Mouse (Mus musculus): ENCODE data around the gene Gm20388. TPM values are rescaled to one million over a fixed set of nuclear protein-coding genes. Genes with fewer than 3 reads are reported as not detected.

Gene Gm20388
- polyA plus RNA-seq, 1 experiment from 2014 or later, result 8.3 TPM

GRCm38 (mm10) chr8:122336251-122336910, 2425.7 kb downstream of the Gm20388 start:
- H3K9me3 ChIP-seq (ENCODE audit: control insufficient read depth, low read length), result no peaks in the 10 kb centered on the region
- 14% methylated on average over 80 of the region's 81 CpGs for WGBS
- H3K27me3 ChIP-seq (replicated peaks; ENCODE audit: control insufficient read depth, insufficient read depth, low read length), result peaks cover 35% of the 10 kb centered on the region
- no peak overlapping the region for H3K27ac ChIP-seq (ENCODE audit: low read depth)
- peak overlapping the region; percentile 27; the same call in 1 of the 2 replicates for H3K9ac ChIP-seq (ENCODE audit: low read length)
- H3K4me1 ChIP-seq (replicated peaks; ENCODE audit: control insufficient read depth, insufficient read depth, low read length), result peaks cover 1% of the 10 kb centered on the region; the same call in 1 of the 2 replicates
- H3K4me3 ChIP-seq (ENCODE audit: low read depth, low read length), result peak overlapping the region; percentile 41
- H3K4me2 ChIP-seq (ENCODE audit: low read length), result peak overlapping the region; percentile 63
- no peak for DNase-seq (ENCODE audit: low spot score)
- ATAC-seq (replicated peaks; ENCODE audit: low FRiP score, low TSS enrichment, low read depth), result peak; percentile 61
- peaks cover 35% of the 10 kb centered on the region; the same call in 1 of the 2 replicates for H3K36me3 ChIP-seq (ENCODE audit: control insufficient read depth, insufficient read depth, low read length)

GRCm38 (mm10) chr8:122338852-122339251, 2428.2 kb downstream of the Gm20388 start:
- Histone ChIP-seq H3K4me1 (replicated peaks; ENCODE audit: control insufficient read depth, insufficient read depth, low read length) (peaks cover 15% of the 10 kb centered on the region), H3K4me3 (ENCODE audit: low read depth, low read length) (no peak overlapping the region), H3K36me3 (ENCODE audit: control insufficient read depth, insufficient read depth, low read length) (peaks cover 32% of the 10 kb centered on the region; the same call in 1 of the 2 replicates), H3K4me2 (ENCODE audit: low read length) (no peak overlapping the region), H3K27ac (ENCODE audit: low read depth) (no peak overlapping the region), H3K9ac (ENCODE audit: low read length) (no peak overlapping the region), H3K9me3 (ENCODE audit: control insufficient read depth, low read length) (no peaks in the 10 kb centered on the region), H3K27me3 (replicated peaks; ENCODE audit: control insufficient read depth, insufficient read depth, low read length) (peaks cover 43% of the 10 kb centered on the region)
- DNase-seq (ENCODE audit: low spot score) (no peak), ATAC-seq (replicated peaks; ENCODE audit: low FRiP score, low TSS enrichment, low read depth) (no peak)
- 56% methylated on average over 6 of the region's 6 CpGs for WGBS

DNA sequence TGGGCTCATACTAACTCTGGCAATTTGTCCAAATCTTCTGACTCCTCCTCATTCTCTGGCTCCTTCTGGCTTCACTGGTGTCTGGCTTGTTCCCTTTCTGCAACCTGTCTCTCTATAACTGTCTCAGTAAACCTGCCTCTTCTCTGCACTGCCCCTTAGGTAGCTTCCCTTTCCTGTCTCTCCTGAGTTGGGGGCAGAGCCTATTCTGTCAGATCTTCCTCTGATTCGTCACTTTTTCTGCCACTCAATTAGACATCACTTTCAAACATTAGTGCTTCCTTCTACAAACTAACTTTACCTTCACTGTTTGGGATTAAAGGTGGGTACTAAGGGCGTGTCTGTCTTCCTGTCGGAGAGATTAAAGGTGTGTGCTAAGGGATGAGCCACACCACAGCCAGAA, 2430.1 kb downstream of the Gm20388 start:
- Histone ChIP-seq H3K4me1 (replicated peaks; ENCODE audit: control insufficient read depth, insufficient read depth, low read length) (peaks cover 19% of the 10 kb centered on the region), H3K36me3 (ENCODE audit: control insufficient read depth, insufficient read depth, low read length) (0 out of 2 replicates have a peak, but pooled peaks cover 21% of the 10 kb centered on the region), H3K27ac (ENCODE audit: low read depth) (no peak overlapping the region), H3K27me3 (replicated peaks; ENCODE audit: control insufficient read depth, insufficient read depth, low read length) (peaks cover 37% of the 10 kb centered on the region), H3K9me3 (ENCODE audit: control insufficient read depth, low read length) (no peaks in the 10 kb centered on the region), H3K4me2 (ENCODE audit: low read length) (no peak overlapping the region), H3K9ac (ENCODE audit: low read length) (no peak overlapping the region), H3K4me3 (ENCODE audit: low read depth, low read length) (no peak overlapping the region)
- ATAC-seq (replicated peaks; ENCODE audit: low FRiP score, low TSS enrichment, low read depth), result no peak
- 89% methylated on average over 3 of the region's 3 CpGs for WGBS
- DNase-seq (ENCODE audit: low spot score), result no peak

DNA sequence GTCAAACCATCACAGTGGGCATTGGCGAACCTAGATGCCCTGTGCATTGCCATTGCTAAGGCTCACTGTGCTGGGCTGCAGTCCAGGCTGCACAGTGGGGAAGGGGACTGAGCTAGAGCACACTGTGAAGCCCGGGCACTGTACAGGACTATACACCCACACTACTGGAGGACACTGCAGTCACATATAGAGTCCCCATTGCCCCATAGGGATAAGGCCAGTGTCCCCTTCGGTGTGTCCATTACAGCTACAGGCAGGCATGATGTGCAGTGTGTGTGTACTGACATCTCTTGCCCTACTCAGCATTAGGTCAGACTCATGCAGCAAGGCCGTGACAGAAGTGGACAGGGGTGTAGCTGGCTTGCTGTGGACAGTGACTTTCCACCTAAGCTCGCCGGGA, 2431.1 kb downstream of the Gm20388 start:
- ATAC-seq (replicated peaks; ENCODE audit: low FRiP score, low TSS enrichment, low read depth), result no peak
- DNase-seq (ENCODE audit: low spot score), result no peak
- 0 out of 2 replicates have a peak, but pooled peaks cover 16% of the 10 kb centered on the region for H3K36me3 ChIP-seq (ENCODE audit: control insufficient read depth, insufficient read depth, low read length)
- H3K27ac ChIP-seq (ENCODE audit: low read depth), result no peak overlapping the region
- no peak overlapping the region for H3K4me3 ChIP-seq (ENCODE audit: low read depth, low read length)
- H3K4me2 ChIP-seq (ENCODE audit: low read length), result no peak overlapping the region
- no peaks in the 10 kb centered on the region for H3K9me3 ChIP-seq (ENCODE audit: control insufficient read depth, low read length)
- 82% methylated on average over 6 of the region's 6 CpGs for WGBS
- peaks cover 19% of the 10 kb centered on the region for H3K4me1 ChIP-seq (replicated peaks; ENCODE audit: control insufficient read depth, insufficient read depth, low read length)
- H3K27me3 ChIP-seq (replicated peaks; ENCODE audit: control insufficient read depth, insufficient read depth, low read length), result peaks cover 27% of the 10 kb centered on the region
- no peak overlapping the region for H3K9ac ChIP-seq (ENCODE audit: low read length)

- Histone ChIP-seq H3K27me3 (replicated peaks; ENCODE audit: control insufficient read depth, insufficient read depth, low read length) (peaks cover 21% of the 10 kb centered on the region), H3K4me2 (ENCODE audit: low read length) (no peak overlapping the region; the same call in 1 of the 2 replicates), H3K4me1 (replicated peaks; ENCODE audit: control insufficient read depth, insufficient read depth, low read length) (peaks cover 19% of the 10 kb centered on the region), H3K4me3 (ENCODE audit: low read depth, low read length) (no peak overlapping the region), H3K9ac (ENCODE audit: low read length) (no peak overlapping the region), H3K36me3 (ENCODE audit: control insufficient read depth, insufficient read depth, low read length) (0 out of 2 replicates have a peak, but pooled peaks cover 11% of the 10 kb centered on the region), H3K9me3 (ENCODE audit: control insufficient read depth, low read length) (no peaks in the 10 kb centered on the region), H3K27ac (ENCODE audit: low read depth) (no peak overlapping the region)
- WGBS, result 32% methylated on average over 5 of the region's 5 CpGs
- DNase-seq (ENCODE audit: low spot score) (no peak), ATAC-seq (replicated peaks; ENCODE audit: low FRiP score, low TSS enrichment, low read depth) (no peak)
Measured at GRCm38 (mm10) chr8:122342362-122342761, 2431.7 kb downstream of the Gm20388 start.

GRCm38 (mm10) chr8:122342806-122343209, 2432.2 kb downstream of the Gm20388 start:
- 1% methylated on average over 9 of the region's 9 CpGs for WGBS
- H3K4me1 ChIP-seq (replicated peaks; ENCODE audit: control insufficient read depth, insufficient read depth, low read length), result peaks cover 19% of the 10 kb centered on the region
- H3K4me2 ChIP-seq (ENCODE audit: low read length), result peak overlapping the region; percentile 42
- peaks cover 17% of the 10 kb centered on the region for H3K27me3 ChIP-seq (replicated peaks; ENCODE audit: control insufficient read depth, insufficient read depth, low read length)
- no peak overlapping the region for H3K9ac ChIP-seq (ENCODE audit: low read length)
- H3K9me3 ChIP-seq (ENCODE audit: control insufficient read depth, low read length), result no peaks in the 10 kb centered on the region
- no peak overlapping the region for H3K27ac ChIP-seq (ENCODE audit: low read depth)
- 0 out of 2 replicates have a peak, but pooled peaks cover 7% of the 10 kb centered on the region for H3K36me3 ChIP-seq (ENCODE audit: control insufficient read depth, insufficient read depth, low read length)
- DNase-seq (ENCODE audit: low spot score) (no peak), ATAC-seq (replicated peaks; ENCODE audit: low FRiP score, low TSS enrichment, low read depth) (no peak)
- no peak overlapping the region for H3K4me3 ChIP-seq (ENCODE audit: low read depth, low read length)

- H3K9me3 ChIP-seq (ENCODE audit: control insufficient read depth, low read length), result no peaks in the 10 kb centered on the region
- peak overlapping the region; percentile 42 for H3K4me2 ChIP-seq (ENCODE audit: low read length)
- peak overlapping the region; percentile 6 for H3K4me3 ChIP-seq (ENCODE audit: low read depth, low read length)
- H3K9ac ChIP-seq (ENCODE audit: low read length), result no peak overlapping the region
- DNase-seq (ENCODE audit: low spot score), result no peak
- H3K27me3 ChIP-seq (replicated peaks; ENCODE audit: control insufficient read depth, insufficient read depth, low read length), result peaks cover 13% of the 10 kb centered on the region
- no peak overlapping the region for H3K27ac ChIP-seq (ENCODE audit: low read depth)
- H3K36me3 ChIP-seq (ENCODE audit: control insufficient read depth, insufficient read depth, low read length), result 0 out of 2 replicates have a peak, but pooled peaks cover 3% of the 10 kb centered on the region
- no peak; the same call in 1 of the 2 replicates for ATAC-seq (replicated peaks; ENCODE audit: low FRiP score, low TSS enrichment, low read depth)
- 7% methylated on average over 11 of the region's 11 CpGs for WGBS
- peaks cover 19% of the 10 kb centered on the region for H3K4me1 ChIP-seq (replicated peaks; ENCODE audit: control insufficient read depth, insufficient read depth, low read length)
Measured at GRCm38 (mm10) chr8:122343341-122343740, 2432.7 kb downstream of the Gm20388 start.

GRCm38 (mm10) chr8:122343758-122344157, 2433.1 kb downstream of the Gm20388 start:
- WGBS, result 0% methylated on average over 13 of the region's 14 CpGs
- H3K4me1 ChIP-seq (replicated peaks; ENCODE audit: control insufficient read depth, insufficient read depth, low read length), result peaks cover 19% of the 10 kb centered on the region
- H3K4me2 ChIP-seq (ENCODE audit: low read length), result peak overlapping the region; percentile 42
- DNase-seq (ENCODE audit: low spot score), result no peak
- no peaks in the 10 kb centered on the region for H3K9me3 ChIP-seq (ENCODE audit: control insufficient read depth, low read length)
- H3K9ac ChIP-seq (ENCODE audit: low read length), result no peak overlapping the region
- no peak overlapping the region for H3K27ac ChIP-seq (ENCODE audit: low read depth)
- ATAC-seq (replicated peaks; ENCODE audit: low FRiP score, low TSS enrichment, low read depth), result no peak
- 0 out of 2 replicates have a peak, but pooled peaks cover 3% of the 10 kb centered on the region for H3K36me3 ChIP-seq (ENCODE audit: control insufficient read depth, insufficient read depth, low read length)
- peak overlapping the region; percentile 6 for H3K4me3 ChIP-seq (ENCODE audit: low read depth, low read length)
- peaks cover 13% of the 10 kb centered on the region for H3K27me3 ChIP-seq (replicated peaks; ENCODE audit: control insufficient read depth, insufficient read depth, low read length)
